Mouse (Mus musculus) embryonic facial prominence, embryonic 14.5 days (tissue): Measurements from ENCODE around the gene Rnase2b. TPM values are rescaled to one million over a fixed set of nuclear protein-coding genes. Genes with fewer than 3 reads are reported as not detected.
A peak's percentile ranks its signal among the peaks of the same experiment; 100 is the strongest.
"Not testable (repeated sequence)": the region's sequence is repeated elsewhere in the genome, so short reads cannot be mapped to it uniquely, and the experiment has no call there.

Source experiments
- ATAC-seq: fragments of 200-750 bp; cut with Nextera tagmentation; 2 replicates; pipeline ENCODE4 v1.8.0; 2017; ENCODE audit warnings: low read depth, moderate number of reproducible peaks, moderate TSS enrichment
- DNase-seq: peaks from one replicate; pipeline ENCODE4 v3.0.0-alpha.2; 2015; ENCODE audit warnings: low spot score
- H3K27ac ChIP-seq: fragments of 300-500 bp; sonication (generic); replicated peaks from 2 replicates; pipeline ENCODE4 v1.5.1; 2014; ENCODE audit warnings: low read depth, mild to moderate bottlenecking, low read length, moderate library complexity
- H3K27me3 ChIP-seq: fragments of 300-500 bp; sonication (generic); replicated peaks from 2 replicates; pipeline ENCODE4 v1.6.1; 2014; ENCODE audit warnings: low read length; ENCODE audit not compliant: control insufficient read depth, insufficient read depth
- H3K36me3 ChIP-seq: fragments of 300-500 bp; sonication (generic); 2 replicates; pipeline ENCODE4 v1.6.1; 2014; ENCODE audit warnings: low read length, mixed read lengths; ENCODE audit not compliant: control insufficient read depth, insufficient read depth
- H3K4me1 ChIP-seq: fragments of 300-500 bp; sonication (generic); 2 replicates; pipeline ENCODE4 v1.6.1; 2014; ENCODE audit warnings: antibody characterized with exemption, low read length; ENCODE audit not compliant: control insufficient read depth, insufficient read depth
- H3K4me2 ChIP-seq: fragments of 300-500 bp; sonication (generic); 2 replicates; pipeline ENCODE4 v1.6.1; 2014; ENCODE audit warnings: low read depth, mild to moderate bottlenecking, low read length, moderate library complexity, mixed read lengths
- H3K4me3 ChIP-seq: fragments of 300-500 bp; sonication (generic); 2 replicates; pipeline ENCODE4 v1.5.1; 2014; ENCODE audit warnings: low read depth, mild to moderate bottlenecking, low read length
- H3K9ac ChIP-seq: fragments of 300-500 bp; sonication (generic); 2 replicates; pipeline ENCODE4 v1.6.1; 2014; ENCODE audit warnings: low read depth, mild to moderate bottlenecking, low read length, moderate library complexity, mixed read lengths
- H3K9me3 ChIP-seq: fragments of 300-500 bp; sonication (generic); 2 replicates; pipeline ENCODE4 v1.6.1; 2016; ENCODE audit warnings: low read length; ENCODE audit not compliant: control insufficient read depth
- WGBS: fragments of 180-500 bp; shearing (Covaris S2); extraction: QIAGEN DNeasy Blood & Tissue Kit; methylation state at CpG from one replicate; pipeline ENCODE4 v1.1.7; 2014; 5-methylcytosine and 5-hydroxymethylcytosine counted together
- polyA plus RNA-seq: library from polyadenylated mRNA; unstranded; fragments of >200 nt; fragmentation: Nextera tagmentation; extraction: Ambion mirVana; gene quantifications from 2 replicates; pipeline ENCODE4 v1.2.1, GENCODE M21; 2014

Gene Rnase2b
- polyA plus RNA-seq, 1 experiment from 2014 or later: not detected

DNA sequence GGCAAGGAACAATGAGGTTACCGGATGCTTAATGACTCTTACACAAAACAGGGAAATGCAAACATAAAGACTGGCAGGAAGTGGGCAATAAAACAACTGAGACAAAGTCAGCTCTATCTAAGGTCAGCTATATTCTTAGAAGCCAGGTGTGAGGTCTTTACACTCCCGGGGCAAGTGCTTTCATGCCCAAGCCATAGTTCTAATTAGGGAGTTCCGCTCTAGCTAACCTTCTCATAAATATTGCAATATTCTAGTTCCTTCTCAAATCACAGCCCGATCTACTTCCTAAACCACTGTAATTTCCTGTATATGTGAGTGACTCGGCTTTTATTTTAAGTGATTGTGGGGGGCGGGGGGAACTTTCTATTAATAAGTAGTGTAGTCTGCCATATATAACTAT is 1.3 kb downstream of the Rnase2b start:
- DNase-seq, H3K27me3 ChIP-seq, H3K4me3 ChIP-seq, H3K9me3 ChIP-seq, H3K27ac ChIP-seq, H3K36me3 ChIP-seq, H3K9ac ChIP-seq, H3K4me1 ChIP-seq, H3K4me2 ChIP-seq, ATAC-seq: not testable (repeated sequence)
- 84% methylated on average over 6 of the region's 6 CpGs for WGBS

DNA sequence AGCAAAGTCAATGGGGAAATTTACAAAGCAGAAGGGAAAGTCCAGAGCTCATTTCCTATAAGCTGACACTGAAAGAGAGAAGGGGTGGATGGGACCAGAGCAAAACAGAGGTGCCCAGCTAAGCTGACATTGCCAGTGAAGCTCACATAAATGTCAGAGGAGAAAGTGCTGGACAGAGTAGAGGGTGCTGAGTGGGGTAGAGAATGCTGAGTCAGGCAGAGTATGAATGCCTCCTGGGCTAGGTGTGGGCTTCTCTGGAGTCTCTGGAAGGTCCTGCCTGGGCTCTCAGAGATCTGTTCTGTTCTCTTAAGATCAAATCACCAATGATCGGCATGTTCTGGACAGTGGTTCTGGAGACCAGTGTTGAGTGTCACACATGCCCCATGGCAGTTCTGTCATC is 3.4 kb downstream of the Rnase2b start:
- Histone ChIP-seq H3K4me1 (no peaks in the 10 kb centered on the region), H3K4me3 (no peak overlapping the region), H3K27me3 (no peaks in the 10 kb centered on the region), H3K9ac (no peak overlapping the region), H3K36me3 (no peaks in the 10 kb centered on the region), H3K4me2 (no peak overlapping the region), H3K9me3 (0 out of 2 replicates have a peak, but pooled peaks cover 6% of the 10 kb centered on the region), H3K27ac (no peak overlapping the region)
- DNase-seq (no peak), ATAC-seq (no peak)
- WGBS: 100% methylated on average over 1 of the region's 1 CpGs

DNA sequence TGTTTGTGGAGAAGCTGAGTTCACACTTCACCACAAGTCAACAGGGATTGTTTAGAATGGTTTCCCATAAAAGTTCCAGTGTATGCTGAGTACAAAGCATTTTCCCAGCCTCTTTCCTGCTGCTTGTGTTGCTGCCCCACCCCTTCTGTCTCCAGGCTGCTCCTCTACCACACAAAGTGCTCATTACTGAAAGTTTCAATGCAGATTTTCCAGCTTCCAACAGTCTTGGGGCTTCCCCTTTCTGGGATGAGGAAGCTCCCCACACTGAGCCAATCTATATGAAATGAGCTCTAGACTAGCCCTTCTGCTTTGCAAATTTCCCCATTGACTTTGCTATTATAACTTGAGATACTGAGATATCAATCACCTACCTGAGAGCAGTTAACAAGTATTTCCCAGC is 4.0 kb downstream of the Rnase2b start:
- H3K27me3 ChIP-seq: no peaks in the 10 kb centered on the region
- no peaks in the 10 kb centered on the region for H3K36me3 ChIP-seq
- H3K4me3 ChIP-seq: no peak overlapping the region
- DNase-seq: no peak
- H3K9me3 ChIP-seq: 0 out of 2 replicates have a peak, but pooled peaks cover 6% of the 10 kb centered on the region
- no peak overlapping the region for H3K27ac ChIP-seq
- no peaks in the 10 kb centered on the region for H3K4me1 ChIP-seq
- H3K9ac ChIP-seq: no peak overlapping the region
- ATAC-seq: no peak
- H3K4me2 ChIP-seq: no peak overlapping the region

DNA sequence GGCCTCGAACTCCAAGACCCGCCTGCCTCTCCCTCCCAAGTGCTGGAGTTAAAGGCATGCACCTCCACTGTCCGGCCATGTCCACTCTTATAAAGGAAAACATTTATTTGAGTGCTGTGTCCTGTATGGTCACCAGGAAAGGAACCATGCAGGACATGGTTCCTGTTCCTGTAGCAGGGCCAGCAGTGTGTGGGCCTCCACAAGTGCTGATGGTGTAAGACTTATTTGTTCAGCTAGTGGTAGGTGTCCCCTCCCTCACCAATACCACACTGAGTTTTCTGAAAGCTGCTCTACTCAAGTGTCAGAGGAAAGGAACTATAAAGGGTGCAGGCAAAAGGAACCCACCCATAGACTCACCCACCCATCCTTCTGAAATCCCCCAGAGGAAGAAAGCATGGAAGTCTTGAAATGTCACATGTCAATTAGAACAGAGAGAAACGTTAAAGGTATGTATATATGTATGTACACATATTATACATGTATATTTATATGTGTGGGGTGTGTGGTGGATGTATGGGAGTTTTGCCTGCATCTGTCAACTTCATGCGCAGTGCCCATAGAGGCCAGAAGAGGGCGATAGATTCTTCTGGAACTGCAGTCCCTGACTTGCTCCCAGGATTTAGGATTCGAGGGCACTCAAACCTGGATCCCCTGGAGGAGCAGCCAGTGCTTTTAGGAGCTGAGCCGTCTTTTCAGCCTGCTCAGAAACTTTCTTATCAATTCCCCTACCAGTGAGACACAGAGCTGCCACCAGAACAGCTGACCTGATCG is 10.2 kb downstream of the Rnase2b start:
- not testable (repeated sequence) for H3K27ac ChIP-seq, ATAC-seq, H3K27me3 ChIP-seq, H3K4me1 ChIP-seq, H3K9ac ChIP-seq, H3K9me3 ChIP-seq, H3K4me2 ChIP-seq, H3K4me3 ChIP-seq, H3K36me3 ChIP-seq
- 40% methylated on average over 9 of the region's 9 CpGs for WGBS
- DNase-seq: peak; percentile 31

DNA sequence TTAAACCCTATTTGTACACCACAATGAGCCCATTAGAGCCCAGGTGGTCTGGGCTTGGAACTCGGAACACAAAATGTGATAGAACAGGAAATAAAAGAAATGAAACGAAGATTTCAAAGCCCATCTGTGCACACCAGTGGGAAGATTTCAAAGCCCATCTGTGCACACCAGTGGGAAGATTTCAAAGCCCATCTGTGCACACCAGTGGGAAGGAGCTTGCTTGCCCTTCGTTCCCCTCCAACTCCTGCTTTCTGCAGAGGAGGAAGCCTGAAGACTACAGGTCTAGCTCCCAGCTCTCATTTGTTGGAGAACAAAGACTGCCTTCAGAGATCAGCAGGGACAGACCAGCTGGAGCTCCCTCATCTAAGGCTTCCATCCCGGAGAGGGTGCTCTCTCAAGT is 10.9 kb downstream of the Rnase2b start:
- 36% methylated on average over 4 of the region's 4 CpGs for WGBS
- H3K27ac ChIP-seq, H3K9ac ChIP-seq, H3K27me3 ChIP-seq, H3K36me3 ChIP-seq, H3K4me2 ChIP-seq, H3K4me1 ChIP-seq, ATAC-seq, DNase-seq, H3K9me3 ChIP-seq, H3K4me3 ChIP-seq: not testable (repeated sequence)

DNA sequence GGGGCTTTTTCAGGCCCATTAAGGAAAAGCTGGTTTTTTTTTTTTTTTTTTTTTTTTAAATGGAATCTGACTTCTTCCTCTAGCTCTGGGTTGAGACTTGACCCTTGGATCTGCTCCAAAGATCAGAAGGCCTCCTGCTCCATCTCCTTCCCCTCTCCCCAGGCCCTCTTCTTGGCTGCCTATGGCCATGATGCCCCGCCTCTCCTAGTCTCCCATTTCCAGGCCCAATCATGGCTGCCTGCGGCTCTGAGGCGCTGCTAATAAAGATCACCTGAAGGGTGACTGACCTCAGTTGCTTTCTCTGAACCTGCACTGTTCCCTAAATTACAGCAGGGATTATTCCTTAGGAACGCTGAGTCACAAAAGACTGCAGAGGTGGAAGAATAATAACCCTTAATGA is 11.8 kb downstream of the Rnase2b start:
- DNase-seq (no peak), ATAC-seq (no peak)
- H3K4me3 ChIP-seq: no peak overlapping the region
- H3K4me2 ChIP-seq: no peak overlapping the region
- no peaks in the 10 kb centered on the region for H3K36me3 ChIP-seq
- WGBS: 62% methylated on average over 4 of the region's 4 CpGs
- no peak overlapping the region for H3K27ac ChIP-seq
- no peak overlapping the region for H3K9ac ChIP-seq
- H3K4me1 ChIP-seq: no peaks in the 10 kb centered on the region
- H3K27me3 ChIP-seq: no peaks in the 10 kb centered on the region
- H3K9me3 ChIP-seq: no peaks in the 10 kb centered on the region

DNA sequence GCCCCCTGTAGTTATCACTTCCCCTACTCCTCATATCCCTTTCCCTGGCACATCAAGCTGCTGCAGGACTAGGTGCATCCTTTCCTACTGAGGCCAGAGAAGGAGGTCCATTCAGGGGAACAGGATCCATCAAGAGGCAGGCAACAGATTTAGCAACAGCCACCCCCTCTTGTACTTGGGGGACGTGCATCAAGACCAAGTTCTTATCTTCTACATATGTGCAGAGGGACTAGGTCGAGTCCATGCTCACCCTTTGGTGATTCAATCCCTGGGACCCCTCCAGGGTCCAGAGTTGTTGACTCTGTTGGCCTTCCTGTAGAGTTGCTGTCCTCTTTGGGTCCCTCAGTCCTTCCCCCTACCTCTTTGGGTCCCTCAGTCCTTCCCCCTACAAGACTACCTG is 19.0 kb downstream of the Rnase2b start:
- DNase-seq, H3K4me1 ChIP-seq, ATAC-seq, H3K36me3 ChIP-seq, H3K27ac ChIP-seq, H3K4me3 ChIP-seq, H3K4me2 ChIP-seq, H3K9ac ChIP-seq, H3K27me3 ChIP-seq, H3K9me3 ChIP-seq: not testable (repeated sequence)
- WGBS: 75% methylated on average over 2 of the region's 2 CpGs

DNA sequence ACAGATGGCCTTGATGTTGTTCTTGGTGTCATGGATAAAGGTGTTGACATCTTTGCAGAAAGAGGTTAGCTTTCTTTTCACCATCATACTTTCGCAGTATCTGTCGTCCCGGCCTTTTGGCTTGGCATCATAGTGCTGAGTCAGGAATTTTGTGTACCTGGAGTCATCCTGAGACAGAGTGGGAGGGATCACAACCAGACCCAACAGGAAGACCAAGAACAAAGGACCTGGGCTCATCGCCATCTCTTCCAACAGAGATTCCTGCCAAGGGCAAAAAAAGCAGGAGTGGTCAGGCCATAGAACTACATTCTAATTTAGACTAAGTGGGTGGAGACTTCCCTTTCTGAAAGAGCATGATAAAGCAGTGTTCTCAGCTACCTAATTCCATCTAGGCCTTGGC is 33.6 kb downstream of the Rnase2b start:
- Histone ChIP-seq H3K27ac (no peak overlapping the region), H3K4me2 (no peak overlapping the region), H3K27me3 (no peaks in the 10 kb centered on the region), H3K36me3 (no peaks in the 10 kb centered on the region), H3K9me3 (no peaks in the 10 kb centered on the region), H3K9ac (no peak overlapping the region), H3K4me3 (no peak overlapping the region), H3K4me1 (no peaks in the 10 kb centered on the region)
- DNase-seq (no peak), ATAC-seq (no peak)
- WGBS: 92% methylated on average over 4 of the region's 4 CpGs
